Mouse (Mus musculus) spleen, postnatal 36 days (tissue): ENCODE results near the gene Exph5.

Source experiments
- DNase-seq, 2 experiments: peaks; one replicate each; pipeline ENCODE4 v3.0.0; 2022; ENCODE audit warnings: low spot score in 2 of 2, mixed read lengths in 1 of 2

Exph5 gene

DNA sequence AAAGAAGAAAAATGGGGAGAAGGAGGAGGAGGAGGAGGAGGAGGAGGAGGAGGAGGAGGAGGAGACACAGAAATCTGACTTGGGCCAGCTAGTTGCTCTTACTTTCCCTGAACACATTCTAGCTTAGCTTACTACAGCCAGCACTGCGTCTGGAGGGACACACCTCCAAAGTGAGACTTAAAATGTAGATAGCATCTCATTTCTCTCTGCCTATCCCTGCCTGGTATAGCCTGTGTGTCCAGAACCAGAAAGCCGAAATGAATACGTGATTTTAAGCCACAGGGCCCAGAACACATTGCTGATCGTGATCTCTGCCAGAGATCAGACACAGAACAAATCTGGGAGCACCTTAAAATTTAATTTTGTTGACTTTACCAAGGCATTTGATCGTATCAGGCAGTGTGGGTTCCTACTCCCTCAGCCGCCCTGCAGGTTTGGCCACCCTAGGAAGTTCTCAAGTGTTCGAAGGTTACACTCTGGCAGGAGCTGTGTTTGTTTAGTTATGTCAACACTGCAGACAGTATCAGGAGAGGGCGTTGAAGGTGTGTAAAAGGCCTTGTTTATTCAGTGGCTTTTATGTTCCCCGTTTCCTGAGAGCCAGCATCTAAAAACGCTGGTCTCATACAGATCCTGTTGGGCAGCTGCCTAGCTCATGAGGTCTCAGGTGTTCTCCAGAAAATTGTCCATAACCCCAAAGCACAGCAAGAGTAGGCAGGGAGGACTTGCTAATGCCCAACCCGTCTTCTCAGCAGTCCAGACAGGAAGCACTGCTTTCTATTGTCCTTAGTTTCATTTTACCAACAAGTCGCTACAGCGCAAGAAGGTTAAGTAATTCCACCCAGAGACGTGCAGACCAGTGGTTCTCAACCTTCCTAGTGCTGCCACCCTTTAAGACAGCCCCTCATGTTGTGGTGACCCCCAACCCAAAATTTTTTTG, 55.0 kb downstream of the Exph5 start:
- DNase-seq = no peak

- DNase-seq = no peak
Observed at GRCm38 (mm10) chr9:53371339-53371738, 69.9 kb downstream of the Exph5 start.

GRCm38 (mm10) chr9:53375907-53376306, 74.4 kb downstream of the Exph5 start:
- DNase-seq = no peak

GRCm38 (mm10) chr9:53376820-53377219, 75.3 kb downstream of the Exph5 start:
- DNase-seq = no peak

- no peak for DNase-seq
Observed at GRCm38 (mm10) chr9:53377597-53377996, 76.1 kb downstream of the Exph5 start.

- DNase-seq = no peak
Observed at GRCm38 (mm10) chr9:53378171-53378570, 76.7 kb downstream of the Exph5 start.

DNA sequence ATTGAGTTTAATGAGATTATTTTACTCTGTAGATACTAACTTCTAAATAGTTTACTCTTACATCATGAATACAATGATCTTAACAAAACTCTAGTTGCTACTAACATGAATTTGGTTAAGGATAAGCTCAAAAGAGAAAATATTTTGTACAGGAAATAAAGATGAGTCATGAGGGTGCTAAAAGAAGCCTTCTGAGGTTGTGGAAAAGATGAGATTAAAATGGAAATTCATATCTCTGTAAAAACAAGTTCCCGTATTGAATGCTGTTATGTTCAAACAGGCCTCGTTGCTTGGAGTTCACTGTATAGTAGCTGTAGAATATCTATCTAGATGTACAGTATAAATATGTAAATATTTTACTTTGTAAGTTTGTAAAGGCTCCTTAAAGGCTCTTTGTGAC, 79.1 kb downstream of the Exph5 start:
- no peak for DNase-seq

DNA sequence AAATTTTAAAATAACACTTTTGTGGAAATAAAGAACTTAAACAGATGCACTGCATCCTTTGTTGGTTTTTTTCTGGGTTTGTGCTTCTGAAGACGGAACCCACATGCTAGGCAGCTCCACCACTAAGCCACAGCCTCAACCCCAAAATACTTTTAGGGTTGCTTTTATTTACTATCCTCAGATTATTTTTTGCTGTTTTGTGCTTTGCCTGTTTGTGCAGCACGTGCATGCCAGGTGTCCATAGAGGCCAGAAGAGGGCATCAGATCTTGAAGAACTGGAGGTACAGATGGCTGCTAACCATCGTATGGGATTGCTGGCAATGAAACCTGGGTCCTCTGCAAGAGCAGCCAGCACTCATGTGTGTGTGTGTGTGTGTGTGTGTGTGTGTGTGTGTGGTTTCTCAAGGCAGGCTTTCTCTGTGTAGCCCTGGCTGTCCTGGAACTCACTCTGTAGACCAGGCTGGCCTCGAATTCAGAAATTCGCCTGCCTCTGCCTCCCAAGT, 79.7 kb downstream of the Exph5 start:
- DNase-seq = no peak

- DNase-seq = peak; percentile 17 to 42
Observed at GRCm38 (mm10) chr9:53383951-53384866, 82.7 kb downstream of the Exph5 start, which contains the start of gene Kdelc2. TSS of gene Kdelc2 (plus strand) at chr9:53384025.

GRCm38 (mm10) chr9:53384873-53385272, 83.4 kb downstream of the Exph5 start:
- no peak for DNase-seq

DNA sequence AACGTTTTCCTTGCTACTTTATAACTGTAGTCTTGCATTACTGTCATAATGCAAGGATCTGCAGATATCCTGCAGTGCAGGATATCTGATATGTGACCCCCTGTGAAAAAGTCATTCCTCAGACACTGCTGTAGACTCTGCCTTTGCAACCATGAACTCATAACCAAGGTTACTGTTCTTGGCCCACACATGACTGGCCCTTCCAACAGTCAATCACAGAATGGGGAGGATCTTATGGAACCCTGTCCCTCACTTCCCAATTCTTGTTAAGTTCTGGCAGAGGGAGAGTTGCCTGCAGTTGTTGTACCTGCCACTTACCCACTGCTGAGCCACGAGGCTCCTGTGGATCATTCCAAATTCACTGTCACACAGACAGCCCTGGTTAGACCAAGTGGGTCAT, 86.0 kb downstream of the Exph5 start:
- no peak for DNase-seq

DNA sequence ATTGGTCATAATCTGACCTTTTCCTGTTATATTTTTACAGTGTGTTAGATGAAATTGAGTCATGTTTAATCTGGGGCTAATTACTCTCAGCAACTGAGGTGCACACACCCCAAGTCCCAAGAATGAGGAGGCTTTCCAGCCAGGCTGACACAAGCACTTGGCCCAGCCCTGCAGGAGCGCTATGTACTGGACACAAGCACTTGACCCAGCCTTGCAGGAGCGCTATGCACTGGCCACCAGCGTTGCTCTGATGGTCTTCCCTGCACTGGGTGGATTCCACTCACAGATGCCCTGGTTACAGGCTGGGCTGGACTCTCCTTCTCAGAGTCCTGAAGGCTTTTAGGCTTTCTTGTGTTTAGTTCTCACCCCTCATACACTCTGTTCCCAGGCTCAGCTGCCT, 87.6 kb downstream of the Exph5 start:
- DNase-seq = no peak

- no peak for DNase-seq
Observed at GRCm38 (mm10) chr9:53390136-53390535, 88.7 kb downstream of the Exph5 start.

DNA sequence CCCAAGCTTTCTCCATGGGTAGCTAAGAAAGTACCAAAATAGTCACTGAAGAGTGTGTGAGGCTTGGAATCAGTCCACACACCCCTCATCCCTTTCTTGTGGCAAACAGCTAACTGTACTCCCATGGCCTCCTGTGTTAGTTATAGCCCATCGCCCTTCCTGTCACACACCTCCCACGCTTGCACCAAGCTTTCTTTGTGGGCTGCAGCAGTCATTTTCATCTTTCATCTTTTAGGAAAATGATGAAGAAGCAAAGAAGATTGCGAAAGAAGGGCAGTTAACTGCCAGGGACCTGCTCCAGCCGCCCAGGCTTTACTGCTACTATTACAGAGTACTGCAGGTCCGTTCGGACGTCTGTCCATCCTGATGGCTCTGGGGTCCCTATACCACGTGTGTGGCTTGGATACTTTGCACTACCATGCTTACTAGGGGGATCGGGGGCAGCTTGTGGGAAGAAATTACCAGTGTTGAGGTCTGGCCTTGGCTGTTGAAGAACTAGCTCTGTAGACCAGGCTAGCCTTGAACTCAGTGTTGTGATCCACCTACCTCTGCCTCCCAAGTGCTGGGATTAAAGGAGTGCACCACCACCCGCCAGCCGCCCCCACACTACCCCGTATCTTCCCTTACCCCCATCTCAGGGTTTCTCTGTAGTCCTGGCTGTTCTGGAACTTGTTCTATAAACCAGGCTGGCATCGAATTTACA, 96.4 kb downstream of the Exph5 start:
- no peak for DNase-seq

DNA sequence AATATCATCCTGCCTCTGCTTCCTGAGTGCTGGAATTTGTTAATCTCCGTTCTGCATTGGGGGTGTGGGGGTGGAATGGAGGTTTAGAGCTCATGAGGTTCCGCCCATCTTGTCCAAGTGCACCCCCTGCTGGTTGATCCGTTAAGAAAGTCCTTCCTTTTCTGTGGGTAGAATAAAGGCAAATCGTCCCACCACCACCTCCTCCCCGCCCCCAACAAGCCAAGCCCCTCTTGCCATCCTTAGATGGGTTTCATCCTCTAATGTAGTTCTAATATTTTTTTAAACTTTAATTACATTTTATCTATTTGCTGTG, 96.9 kb downstream of the Exph5 start:
- peak; percentile 15 to 52 for DNase-seq

DNA sequence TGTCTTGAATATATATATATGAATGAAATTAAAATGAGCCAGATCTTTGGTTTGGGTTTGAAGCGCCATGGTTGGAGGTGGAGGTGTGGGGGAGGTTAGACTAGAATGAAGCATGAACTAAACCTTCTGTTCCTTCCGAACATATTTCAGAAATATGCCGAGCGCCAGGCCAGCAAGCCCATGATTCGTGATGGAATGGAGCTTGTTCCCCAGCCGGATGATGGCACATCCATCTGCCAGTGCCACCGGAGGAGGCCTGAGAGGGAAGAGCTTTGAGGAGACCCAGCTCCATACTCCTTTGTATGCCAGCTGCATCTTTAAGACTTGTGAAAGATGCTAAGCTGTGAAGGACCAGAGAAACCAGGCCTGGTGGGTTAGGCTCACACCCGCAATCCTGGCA, 98.1 kb downstream of the Exph5 start:
- DNase-seq = no peak

GRCm38 (mm10) chr9:53400696-53401095, 99.2 kb downstream of the Exph5 start:
- no peak for DNase-seq

DNA sequence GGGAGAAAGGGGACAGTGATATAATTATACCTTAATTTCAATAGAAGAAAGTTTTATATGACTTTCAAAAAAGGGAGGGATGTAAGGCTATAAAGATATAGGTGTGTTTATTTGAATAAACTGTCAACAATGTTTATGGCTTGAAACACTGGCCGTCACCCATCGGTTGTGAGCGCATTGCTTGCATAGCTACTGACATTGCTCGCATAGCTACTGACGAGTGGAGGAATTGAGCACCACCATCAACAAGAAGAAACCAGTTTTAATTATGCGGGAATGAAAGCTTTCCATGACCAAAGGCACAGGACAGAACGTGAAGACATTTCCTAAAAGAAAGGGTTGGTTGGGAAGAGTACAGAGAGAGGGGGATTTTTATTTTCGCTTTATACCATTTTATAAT, 99.7 kb downstream of the Exph5 start:
- DNase-seq = no peak

GRCm38 (mm10) chr9:53402291-53402711, 100.8 kb downstream of the Exph5 start, which contains the start of gene 4930550C14Rik:
TSS of gene 4930550C14Rik (plus strand) at chr9:53402325.
- DNase-seq = no peak

DNA sequence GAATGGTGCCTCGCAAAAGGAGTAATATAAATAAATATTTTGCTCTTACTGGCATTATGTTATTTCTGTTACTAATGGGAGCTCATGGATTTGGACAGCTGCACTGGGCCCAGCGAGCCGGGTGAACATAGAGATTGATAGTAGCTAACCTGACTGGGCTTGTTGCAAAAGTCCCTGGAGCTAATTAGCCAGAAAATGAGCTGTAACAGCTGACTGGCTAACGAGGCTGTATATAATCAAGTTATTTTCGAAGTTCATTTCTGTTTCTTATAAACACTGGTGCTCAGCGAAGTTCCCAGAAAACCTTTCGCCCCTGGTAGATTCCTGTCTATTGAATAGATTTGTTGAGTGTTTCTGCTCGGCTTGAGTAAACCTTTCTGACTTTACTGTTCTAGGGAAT, 101.5 kb downstream of the Exph5 start:
- no peak for DNase-seq

- DNase-seq = no peak
Observed at GRCm38 (mm10) chr9:53404050-53404752, 102.7 kb downstream of the Exph5 start.
